Mouse (Mus musculus) left cerebral cortex, postnatal 4 days (tissue): ENCODE results near the gene Gm26920. TPM values are rescaled to one million over a fixed set of nuclear protein-coding genes. Genes with fewer than 3 reads are reported as not detected.

Experiments used
- DNase-seq: peaks from one replicate; pipeline ENCODE4 v3.0.0-alpha.2; 2022
- intact Hi-C: fragments of 180-260 bp; cut with DNase I; formaldehyde crosslinking; loops from one replicate; pipeline ENCODE4 v1.15.1; 2025
- microRNA-seq: library from miRNA; unstranded; fragments of <30 nt; microRNA quantifications from one replicate; pipeline ENCODE4 v1.2.0, GENCODE M21; 2022
- total RNA-seq, 2 experiments: library from RNA; stranded (reverse); gene quantifications; 2 replicates each; pipeline ENCODE4 v1.2.3; 2021

Gm26920 gene
- total RNA-seq, 2 experiments from 2014 or later = 1.9 TPM; not detected in 1

GRCm38 (mm10) chr7:30007601-30008000 is 82.6 kb downstream of the Gm26920 start:
- DNase-seq = no peak
- intact Hi-C loops = no loop called here

Small RNAs within 50 kb of the gene (microRNA-seq; reads per million reads assigned to microRNA genes)
- not detected for gene Gm23368

Other genes with a start within 250 kb of the Gm26920 start
- 10 to 100 TPM; 17.7 to 19.5 TPM for gene Zfp940, start 236.7 kb downstream of the Gm26920 start, total RNA-seq
- gene Zfp420, start 230.4 kb downstream of the Gm26920 start, total RNA-seq = 10 to 100 TPM; 16.2 to 18.6 TPM
- 10 to 100 TPM; 19.5 to 22.5 TPM for gene Zfp27, start 183.8 kb downstream of the Gm26920 start, total RNA-seq
- 10 to 100 TPM in 1 of 2 experiments, 1 to 10 TPM in 1; 9.9 to 10.7 TPM for gene Zfp383, start 182.2 kb downstream of the Gm26920 start, total RNA-seq
- gene Zfp74, start 136.3 kb downstream of the Gm26920 start, total RNA-seq = 10 to 100 TPM; 25.4 to 28.2 TPM
- 1 to 10 TPM; 5.1 to 5.4 TPM for gene Zfp568, start 106.5 kb downstream of the Gm26920 start, total RNA-seq
- 10 to 100 TPM; 10.9 to 11.5 TPM for gene Zfp14, start 39.0 kb downstream of the Gm26920 start, total RNA-seq
- gene Zfp82, start 17.5 kb downstream of the Gm26920 start, total RNA-seq = 1 to 10 TPM; 4.6 to 8.5 TPM
- gene Zfp566, start 117 bp upstream of the Gm26920 start, total RNA-seq = 10 to 100 TPM; 12.9 to 17.3 TPM
- 10 to 100 TPM; 64.8 to 65.3 TPM for gene Zfp260, start 4.4 kb upstream of the Gm26920 start, total RNA-seq
- gene Zfp382, start 31.5 kb upstream of the Gm26920 start, total RNA-seq = 10 to 100 TPM; 33.0 to 33.9 TPM
- gene Zfp146, start 79.3 kb upstream of the Gm26920 start, total RNA-seq = 10 to 100 TPM; 66.8 to 68.1 TPM
- 1 to 10 TPM; 1.5 to 2.0 TPM for gene Cox7a1, start 93.7 kb upstream of the Gm26920 start, total RNA-seq
- gene Capns1, start 108.4 kb upstream of the Gm26920 start, total RNA-seq = 100 to 1,000 TPM; 193 to 198 TPM
- 10 to 100 TPM; 94.9 to 96.9 TPM for gene Polr2i, start 141.5 kb upstream of the Gm26920 start, total RNA-seq
- gene Tbcb, start 141.9 kb upstream of the Gm26920 start, total RNA-seq = 100 to 1,000 TPM; 229 to 238 TPM
- not detected for gene Ovol3, start 145.3 kb upstream of the Gm26920 start, total RNA-seq
- gene Thap8, start 189.7 kb upstream of the Gm26920 start, total RNA-seq = under 1 TPM; 0.40 to 0.54 TPM
- gene Wdr62, start 190.0 kb upstream of the Gm26920 start, total RNA-seq = 1 to 10 TPM; 5.0 to 5.5 TPM
- gene Clip3, start 201.3 kb upstream of the Gm26920 start, total RNA-seq = 100 to 1,000 TPM; 403 to 414 TPM
- 10 to 100 TPM; 42.0 to 44.2 TPM for gene Alkbh6, start 218.3 kb upstream of the Gm26920 start, total RNA-seq
- 1 to 10 TPM; 6.9 to 8.3 TPM for gene Syne4, start 224.4 kb upstream of the Gm26920 start, total RNA-seq
- gene E130208F15Rik, start 231.3 kb upstream of the Gm26920 start, total RNA-seq = under 1 TPM; 0.58 to 0.66 TPM
- gene Sdhaf1, start 233.5 kb upstream of the Gm26920 start, total RNA-seq = 1 to 10 TPM; 7.1 to 7.4 TPM